Mouse (Mus musculus) retina, postnatal 7 days (tissue): Measurements from ENCODE around the gene Acod1.

ENCODE experiments used
- DNase-seq: peaks from one replicate; pipeline ENCODE4 v3.0.0-alpha.2; 2012; ENCODE audit warnings: low read depth, low spot score

The Acod1 gene

DNA sequence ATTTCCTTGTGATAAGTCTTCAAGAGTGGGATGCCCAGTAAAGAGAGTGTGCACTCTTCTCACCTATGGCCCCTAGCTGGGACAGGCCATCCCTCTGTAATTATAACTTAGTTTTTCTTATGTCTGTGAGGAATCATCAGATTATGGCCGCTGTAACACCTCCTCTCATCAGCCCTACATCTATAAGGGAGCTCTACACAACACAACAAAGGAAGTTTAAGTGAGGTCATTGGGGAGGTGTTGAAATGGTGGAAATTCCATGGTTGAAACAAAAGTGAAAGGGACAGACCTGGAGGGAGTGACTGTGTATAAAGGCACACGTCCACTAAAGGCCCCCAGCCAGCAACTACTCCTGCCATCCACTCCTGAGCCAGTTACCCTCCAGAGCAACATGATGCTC is at the start of gene Acod1:
Gene Acod1 (plus strand): TSS at position 301 of the 400 bp plus-strand sequence.
- no peak for DNase-seq

- DNase-seq = no peak
These were observed 39.0 kb upstream of the Acod1 start for GRCm38 (mm10) chr14:103007737-103008136.

GRCm38 (mm10) chr14:103011782-103012181 is 35.0 kb upstream of the Acod1 start:
- DNase-seq = peak; percentile 24

DNA sequence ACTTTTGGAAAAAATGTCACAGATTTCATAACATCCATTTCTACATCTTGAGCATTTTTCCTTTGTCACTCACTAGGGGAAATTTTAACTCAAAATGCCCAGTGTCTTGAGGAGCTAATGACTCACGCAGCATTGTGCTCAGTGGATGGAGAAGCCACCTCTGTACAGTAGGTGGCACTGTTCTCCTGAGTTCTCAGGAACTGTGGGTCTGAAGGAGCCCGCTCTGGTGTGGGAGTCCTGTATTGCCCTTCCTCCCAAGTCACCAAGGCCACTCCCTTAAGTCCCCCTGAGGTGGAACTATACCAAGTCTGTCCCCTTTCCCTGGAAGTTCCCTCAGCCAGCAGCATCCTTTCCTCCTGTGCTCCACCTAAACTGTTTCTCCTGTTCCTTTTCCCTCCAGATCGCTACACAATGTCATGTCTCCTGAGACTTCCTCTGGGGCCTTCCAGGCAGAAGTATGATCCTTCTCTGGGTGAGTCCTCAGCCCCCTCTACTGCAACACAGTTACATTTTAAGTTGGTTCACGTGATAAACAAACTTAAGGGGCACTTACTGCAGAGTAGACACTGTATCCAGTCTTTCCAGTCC is 34.1 kb upstream of the Acod1 start:
- DNase-seq = peak; percentile 50

DNA sequence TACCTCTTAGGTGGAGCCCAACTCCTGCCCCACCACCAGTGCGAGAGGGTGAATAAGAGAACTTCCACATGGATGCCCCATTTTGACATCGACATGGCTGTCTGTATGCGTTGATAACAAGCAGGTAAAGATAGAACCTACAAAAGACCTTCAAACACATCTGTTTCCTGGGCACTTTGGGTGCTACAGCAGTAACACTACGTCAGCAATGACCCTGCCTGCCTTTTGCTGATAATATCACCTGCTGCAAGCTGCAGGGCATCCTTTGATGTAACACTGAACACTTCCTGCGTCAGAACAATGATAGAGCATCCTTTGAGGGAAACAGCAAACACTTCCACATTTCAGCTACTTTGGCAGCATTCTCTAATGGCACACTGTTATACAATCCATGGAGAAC is 29.8 kb upstream of the Acod1 start:
- no peak for DNase-seq

- no peak for DNase-seq
These were observed 26.7 kb upstream of the Acod1 start for GRCm38 (mm10) chr14:103020046-103020445.

DNA sequence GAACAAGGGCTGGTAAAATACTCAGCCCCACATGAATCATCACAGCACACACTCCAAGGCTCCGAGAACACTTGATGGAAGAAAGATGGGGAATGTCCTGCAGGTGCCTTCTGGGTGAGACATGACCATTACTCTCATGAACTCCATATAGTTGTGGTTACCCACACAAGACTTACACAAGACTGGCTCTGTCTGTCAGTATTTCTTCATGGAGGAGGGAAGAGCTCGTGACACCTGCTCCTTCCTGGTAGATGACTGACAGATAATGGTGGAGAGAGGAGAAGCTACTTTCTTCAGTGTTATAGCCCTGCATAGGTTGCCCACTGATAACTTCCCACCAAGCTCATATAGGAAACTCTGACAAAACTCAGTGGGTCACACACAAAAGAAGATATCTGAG is 17.6 kb upstream of the Acod1 start:
- no peak for DNase-seq

- DNase-seq = no peak
These were observed 13.4 kb upstream of the Acod1 start for GRCm38 (mm10) chr14:103033271-103033823.

DNA sequence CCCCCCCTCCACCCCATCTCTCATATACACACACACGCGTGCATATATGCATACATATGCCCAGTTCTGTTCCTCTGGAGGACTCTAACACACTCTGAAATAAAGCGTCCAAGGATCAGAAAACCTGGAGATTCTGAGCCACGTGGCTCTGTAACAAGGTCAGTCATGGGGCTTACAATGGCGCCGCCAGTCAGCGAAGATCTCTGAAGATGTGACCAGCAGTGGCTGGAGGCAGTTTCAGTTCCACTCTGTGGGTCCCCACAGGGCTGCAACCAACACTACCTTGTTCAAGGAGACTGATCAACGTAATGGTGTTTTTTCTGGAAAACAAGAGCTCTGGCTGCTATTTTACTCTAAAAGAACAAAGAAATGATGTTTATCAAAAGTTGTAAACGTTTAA is 12.7 kb upstream of the Acod1 start:
- DNase-seq = no peak

DNA sequence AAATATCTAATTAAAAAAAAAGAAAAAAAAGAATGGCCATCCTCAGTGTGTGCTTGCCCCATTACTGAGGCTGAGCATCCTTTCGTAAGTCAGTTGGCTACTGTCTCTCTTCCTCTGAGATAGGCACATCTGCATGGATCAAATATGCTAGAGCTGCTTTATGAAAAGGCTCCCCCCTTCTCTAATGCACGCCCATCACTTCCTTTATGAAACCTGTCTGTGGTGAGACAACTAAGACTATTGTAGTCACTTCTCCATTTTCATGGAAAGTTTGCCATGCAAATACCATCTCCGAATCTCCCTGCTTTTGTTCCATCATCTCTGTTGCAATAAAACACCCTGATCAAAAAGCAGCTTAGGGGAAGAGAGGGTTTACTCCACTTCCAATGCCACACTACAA is 9.8 kb upstream of the Acod1 start:
- no peak for DNase-seq

- no peak for DNase-seq
These were observed 1.7 kb downstream of the Acod1 start for GRCm38 (mm10) chr14:103048292-103049086.

- peak; percentile 33 for DNase-seq
These were observed 4.5 kb downstream of the Acod1 start for GRCm38 (mm10) chr14:103051159-103051769.

GRCm38 (mm10) chr14:103054731-103055130 is 8.0 kb downstream of the Acod1 start:
- no peak for DNase-seq

DNA sequence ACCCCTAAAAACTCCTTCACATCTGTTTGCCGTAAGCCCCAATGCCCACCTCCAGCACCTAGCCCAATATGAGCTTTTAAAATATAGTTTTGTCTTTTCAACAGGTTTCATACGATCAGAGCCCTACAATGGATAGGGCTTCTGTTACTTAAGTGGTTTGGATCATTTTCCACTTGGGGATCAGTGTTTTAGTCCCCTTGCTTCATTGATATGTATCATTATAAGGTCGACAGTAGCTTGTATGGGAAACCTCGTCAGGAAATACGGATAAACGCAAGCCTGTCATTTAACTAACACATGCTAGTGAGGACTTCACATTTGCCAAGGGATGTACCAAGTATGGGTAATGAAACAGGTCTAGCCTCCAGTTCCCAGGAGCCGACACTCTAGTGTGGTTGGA is 9.8 kb downstream of the Acod1 start:
- DNase-seq = no peak

- DNase-seq = no peak
These were observed 12.2 kb downstream of the Acod1 start for GRCm38 (mm10) chr14:103058998-103059397.

GRCm38 (mm10) chr14:103059495-103059894 is 12.7 kb downstream of the Acod1 start:
- DNase-seq = no peak

GRCm38 (mm10) chr14:103065294-103066167 is 18.8 kb downstream of the Acod1 start:
- DNase-seq = peak; percentile 62

GRCm38 (mm10) chr14:103069465-103069863 is 22.7 kb downstream of the Acod1 start:
- DNase-seq = no peak

GRCm38 (mm10) chr14:103069864-103070611 is 23.3 kb downstream of the Acod1 start, which contains the start of gene Cln5:
TSS of gene Cln5 (plus strand) at chr14:103070216.
- DNase-seq = peak; percentile 89

- DNase-seq = no peak
These were observed 24.0 kb downstream of the Acod1 start for GRCm38 (mm10) chr14:103070790-103071189.

- no peak for DNase-seq
These were observed 24.7 kb downstream of the Acod1 start for GRCm38 (mm10) chr14:103071471-103071870.
